Mouse (Mus musculus) liver, adult (tissue): ENCODE results near the gene Tshz2.

Experiments
- GATA4 ChIP-seq: IDR thresholded peaks from 2 replicates; pipeline ENCODE4 v1.6.1; 2014; ENCODE audit warnings: mild to moderate bottlenecking, low read length; ENCODE audit not compliant: insufficient replicate concordance

Tshz2 gene

GRCm38 (mm10) chr2:169782874-169783680 lies 150.3 kb downstream of the Tshz2 start:
- TF ChIP-seq GATA4, result peak; percentile 95; the same call in 1 of the 2 replicates

- TF ChIP-seq GATA4, result no peak
Observed at GRCm38 (mm10) chr2:169783681-169784033, 150.8 kb downstream of the Tshz2 start.

DNA sequence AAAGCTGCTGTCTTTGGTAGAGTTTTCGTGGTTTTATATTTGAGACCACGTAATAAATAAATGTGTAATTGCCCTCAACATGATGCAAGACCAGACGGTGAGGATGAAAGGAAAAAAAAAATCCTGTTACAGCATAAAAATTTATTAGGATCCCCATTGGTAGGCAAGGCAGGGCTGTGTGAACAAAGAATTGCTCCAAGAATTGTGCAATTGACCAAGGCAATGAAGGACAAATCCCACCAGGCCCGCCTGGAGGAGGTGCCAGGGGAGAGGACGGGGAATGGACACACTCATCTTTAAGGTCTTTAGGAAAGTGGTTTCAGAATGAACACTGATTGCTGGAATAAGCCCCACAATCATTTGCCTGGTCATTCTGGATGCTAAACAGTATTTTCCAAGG lies 154.6 kb downstream of the Tshz2 start:
- TF ChIP-seq GATA4, result no peak

GRCm38 (mm10) chr2:169787906-169788305 lies 155.1 kb downstream of the Tshz2 start:
- no peak for TF ChIP-seq GATA4

DNA sequence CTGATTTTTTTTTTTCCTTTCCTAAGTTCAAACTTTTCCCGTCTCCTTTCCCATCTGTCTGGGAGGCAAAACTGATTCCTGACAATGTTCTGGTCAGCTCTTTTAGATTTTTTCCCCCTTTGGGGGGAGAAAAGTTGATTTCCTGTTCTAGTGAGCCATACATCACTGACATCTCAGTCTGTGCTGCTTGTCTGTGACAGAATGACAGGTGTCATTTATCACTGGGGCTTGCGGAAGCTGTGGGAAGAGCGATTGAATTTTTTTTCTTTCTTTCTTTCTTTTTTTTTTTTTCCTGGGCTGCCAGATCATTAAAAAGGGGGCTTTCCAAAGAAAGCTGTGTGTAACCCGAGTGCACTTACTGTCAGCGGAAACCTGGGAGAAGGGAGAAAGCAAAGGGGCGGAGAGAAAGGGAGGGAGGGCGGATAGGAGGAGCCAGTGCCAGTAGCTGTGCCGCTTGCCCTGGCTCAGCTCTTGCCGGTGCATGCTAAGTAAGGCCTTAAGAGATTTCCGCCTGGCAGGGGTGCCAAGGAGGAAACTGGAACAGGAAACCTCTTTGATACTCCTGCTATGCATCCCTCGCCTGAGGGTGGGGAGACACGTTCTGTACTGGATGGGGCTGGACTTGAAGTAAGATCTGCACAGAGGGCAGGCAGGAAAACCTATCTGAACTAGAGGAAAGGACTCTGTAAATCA lies 157.8 kb downstream of the Tshz2 start:
- peak; percentile 83; the same call in 1 of the 2 replicates for TF ChIP-seq GATA4

DNA sequence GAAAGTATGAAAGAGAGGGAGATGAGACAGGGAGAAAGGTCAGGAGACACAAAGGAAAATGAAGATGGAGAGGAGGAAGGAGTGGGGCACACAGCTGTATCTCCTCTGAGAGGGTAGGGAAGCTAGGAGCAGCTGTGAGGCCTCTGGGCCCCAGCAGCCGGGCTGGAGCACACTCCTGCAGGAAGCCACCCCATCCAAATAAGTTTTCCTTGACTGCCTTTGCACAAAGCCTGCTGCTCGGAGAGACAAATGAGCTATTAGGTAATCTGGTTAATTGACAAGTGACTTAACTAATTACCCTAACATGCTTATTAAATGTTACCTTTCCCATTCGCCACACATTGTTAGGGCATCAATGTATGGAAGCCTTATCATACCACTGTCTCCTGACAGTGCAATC lies 159.9 kb downstream of the Tshz2 start:
- TF ChIP-seq GATA4, result no peak

DNA sequence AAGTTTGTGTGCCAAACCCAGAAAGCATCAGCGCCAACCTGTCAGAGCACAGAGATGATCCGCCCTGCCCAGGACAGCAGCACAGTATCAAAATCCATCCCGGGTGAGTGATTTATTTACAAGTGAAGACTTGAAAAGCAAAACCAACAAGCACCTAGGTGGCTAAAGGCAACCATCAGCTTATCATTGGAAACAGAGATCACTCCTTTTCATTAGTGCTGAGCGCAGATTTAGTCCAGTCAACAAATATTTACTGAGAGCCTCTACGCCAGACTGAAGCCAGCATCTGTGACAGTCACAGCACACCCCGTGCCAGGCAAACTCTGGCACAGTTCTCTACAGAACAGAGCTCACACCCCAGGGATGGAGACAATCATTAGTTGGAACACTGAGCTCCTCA lies 169.4 kb downstream of the Tshz2 start:
- no peak for TF ChIP-seq GATA4

DNA sequence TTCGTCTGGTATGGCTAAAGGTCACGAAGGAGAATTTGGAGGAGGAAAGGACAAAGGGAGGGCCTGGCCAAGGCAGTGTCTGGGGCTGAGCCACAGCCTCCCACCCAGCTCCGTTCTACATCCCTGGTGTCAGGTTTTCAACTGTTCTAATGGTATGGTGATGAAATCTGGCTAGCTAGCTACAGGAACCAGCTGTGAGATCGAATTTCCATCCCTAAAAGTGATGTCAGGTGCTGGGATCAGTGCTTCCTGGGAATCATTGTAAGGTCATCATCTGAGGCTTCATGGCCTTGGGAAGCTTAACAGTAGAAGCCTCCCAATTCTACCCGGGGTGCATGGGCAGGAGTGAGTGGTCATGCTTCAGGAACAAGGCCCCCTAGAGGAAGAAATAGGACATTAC lies 171.6 kb downstream of the Tshz2 start:
- no peak for TF ChIP-seq GATA4

GRCm38 (mm10) chr2:169805545-169805944 lies 172.7 kb downstream of the Tshz2 start:
- TF ChIP-seq GATA4, result no peak

DNA sequence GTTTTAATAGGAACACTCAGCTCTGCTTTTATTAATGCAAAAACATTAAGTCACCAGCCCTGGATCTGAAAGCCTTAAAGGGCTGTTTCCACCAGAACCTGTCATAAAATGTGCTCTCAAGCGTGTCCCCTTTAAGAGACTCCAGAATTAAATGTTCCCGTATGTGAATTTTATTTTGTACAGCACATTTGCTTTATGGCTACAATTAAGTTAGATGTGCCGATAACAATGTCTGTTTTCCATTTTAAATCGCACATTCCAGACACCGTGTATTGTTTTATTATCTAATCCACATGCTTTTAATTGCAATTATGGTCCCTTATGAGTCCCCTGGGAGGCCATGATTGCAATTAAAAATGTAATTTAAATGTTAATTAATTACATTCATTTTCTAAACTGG lies 178.8 kb downstream of the Tshz2 start:
- no peak for TF ChIP-seq GATA4

- TF ChIP-seq GATA4, result no peak
Observed at GRCm38 (mm10) chr2:169812055-169812454, 179.2 kb downstream of the Tshz2 start.

DNA sequence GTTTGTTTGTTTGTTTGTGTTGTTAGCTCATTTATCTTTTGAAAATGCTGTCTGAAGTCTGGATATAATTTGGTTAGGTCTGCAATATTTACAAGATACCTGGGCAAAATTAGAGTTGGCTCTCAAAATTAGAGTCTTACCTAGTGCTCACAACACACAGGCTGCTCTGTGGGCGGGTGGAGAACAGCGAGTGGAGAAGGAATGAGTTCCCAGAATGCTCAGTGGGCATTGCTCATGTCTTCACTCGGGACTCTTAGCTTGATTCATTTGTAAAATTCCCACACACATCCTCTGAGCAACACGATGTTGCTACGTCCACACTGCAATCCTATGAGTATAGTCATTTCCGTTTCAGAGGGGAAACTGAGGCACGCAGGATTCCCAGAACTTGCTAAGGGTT lies 180.1 kb downstream of the Tshz2 start:
- no peak for TF ChIP-seq GATA4

- no peak for TF ChIP-seq GATA4
Observed at GRCm38 (mm10) chr2:169814351-169814750, 181.5 kb downstream of the Tshz2 start.

- no peak for TF ChIP-seq GATA4
Observed at GRCm38 (mm10) chr2:169814757-169815156, 181.9 kb downstream of the Tshz2 start.

DNA sequence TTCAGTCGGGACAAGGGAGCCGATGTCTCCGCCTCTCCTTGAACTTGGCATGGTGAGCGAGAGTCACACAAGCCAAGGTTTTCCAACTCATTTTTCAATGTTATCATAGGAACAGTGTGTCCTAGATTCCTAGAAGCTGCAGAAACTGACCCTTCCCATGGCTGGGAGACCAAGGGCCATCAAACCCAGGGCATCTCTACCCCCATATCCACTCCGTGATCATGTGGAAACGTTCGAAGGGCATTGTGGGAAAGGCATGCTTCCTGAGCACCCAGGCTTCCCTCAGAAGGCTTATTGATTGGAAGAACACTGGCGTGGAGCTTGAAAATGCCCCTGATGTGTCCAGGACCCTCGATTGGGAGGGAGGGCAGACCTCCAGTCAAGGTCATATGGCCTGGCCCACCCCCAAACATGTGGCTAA lies 188.2 kb downstream of the Tshz2 start:
- no peak for TF ChIP-seq GATA4

DNA sequence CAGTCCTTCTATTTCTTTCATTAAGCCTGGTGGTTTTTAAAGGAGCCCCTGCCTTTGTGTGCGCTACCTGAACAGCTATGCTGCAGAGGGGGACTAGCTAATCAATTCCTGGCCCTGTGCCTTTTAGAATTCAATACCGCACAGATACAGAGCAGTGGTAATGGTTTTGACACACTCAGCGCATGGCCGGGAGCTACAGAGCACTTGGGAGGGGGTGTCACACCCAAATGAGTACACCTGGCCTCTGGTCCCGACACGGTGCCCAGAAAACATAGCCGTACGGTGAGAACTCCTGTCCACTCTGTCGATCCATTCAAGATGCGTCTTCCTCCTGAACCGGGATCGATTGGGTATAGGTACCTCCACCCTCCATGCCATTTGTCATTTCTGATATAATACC lies 193.1 kb downstream of the Tshz2 start:
- TF ChIP-seq GATA4, result no peak
